Mouse (Mus musculus) hindbrain, embryonic 13.5 days (tissue): ENCODE results near the gene Ccdc3. TPM values are rescaled to one million over a fixed set of nuclear protein-coding genes. Genes with fewer than 3 reads are reported as not detected.
"Not testable (repeated sequence)": the region's sequence is repeated elsewhere in the genome, so short reads cannot be mapped to it uniquely, and the experiment has no call there.

Source experiments
- ATAC-seq: fragments of 200-750 bp; cut with Nextera tagmentation; 2 replicates; pipeline ENCODE4 v1.8.0; 2017; ENCODE audit warnings: moderate TSS enrichment; ENCODE audit not compliant: low FRiP score
- H3K27ac ChIP-seq: fragments of 300-500 bp; sonication (generic); 2 replicates; pipeline ENCODE4 v1.5.1; 2015; ENCODE audit warnings: inconsistent platforms, mild to moderate bottlenecking, moderate library complexity
- H3K27me3 ChIP-seq: fragments of 300-500 bp; sonication (generic); 2 replicates; pipeline ENCODE4 v1.6.1; 2015; ENCODE audit warnings: mild to moderate bottlenecking, inconsistent platforms
- H3K36me3 ChIP-seq: fragments of 300-500 bp; sonication (generic); 2 replicates; pipeline ENCODE4 v1.6.1; 2015; ENCODE audit warnings: mild to moderate bottlenecking, inconsistent platforms
- H3K4me1 ChIP-seq: fragments of 300-500 bp; sonication (generic); replicated peaks from 2 replicates; pipeline ENCODE4 v1.6.1; 2015; ENCODE audit warnings: inconsistent platforms
- H3K4me2 ChIP-seq: fragments of 300-500 bp; sonication (generic); 2 replicates; pipeline ENCODE4 v1.6.1; 2015; ENCODE audit warnings: inconsistent platforms, mild to moderate bottlenecking, moderate library complexity
- H3K4me3 ChIP-seq: fragments of 300-500 bp; sonication (generic); 2 replicates; pipeline ENCODE4 v1.5.1; 2015; ENCODE audit warnings: mild to moderate bottlenecking, inconsistent platforms
- H3K9ac ChIP-seq: fragments of 300-500 bp; sonication (generic); 2 replicates; pipeline ENCODE4 v1.6.1; 2015; ENCODE audit warnings: mild to moderate bottlenecking, inconsistent platforms
- H3K9me3 ChIP-seq: fragments of 300-500 bp; sonication (generic); 2 replicates; pipeline ENCODE4 v1.6.1; 2016; ENCODE audit warnings: inconsistent platforms
- WGBS: fragments of 180-500 bp; shearing (Covaris S2); methylation state at CpG from one replicate; pipeline ENCODE4 v1.1.7; 2015; 5-methylcytosine and 5-hydroxymethylcytosine counted together
- polyA plus RNA-seq: library from polyadenylated mRNA; unstranded; fragments of >200 nt; fragmentation: Nextera tagmentation; extraction: Ambion mirVana; gene quantifications from 2 replicates; pipeline ENCODE4 v1.2.1, GENCODE M21; 2015

Gene Ccdc3
- polyA plus RNA-seq, 1 experiment from 2014 or later, result 11.3 TPM

DNA sequence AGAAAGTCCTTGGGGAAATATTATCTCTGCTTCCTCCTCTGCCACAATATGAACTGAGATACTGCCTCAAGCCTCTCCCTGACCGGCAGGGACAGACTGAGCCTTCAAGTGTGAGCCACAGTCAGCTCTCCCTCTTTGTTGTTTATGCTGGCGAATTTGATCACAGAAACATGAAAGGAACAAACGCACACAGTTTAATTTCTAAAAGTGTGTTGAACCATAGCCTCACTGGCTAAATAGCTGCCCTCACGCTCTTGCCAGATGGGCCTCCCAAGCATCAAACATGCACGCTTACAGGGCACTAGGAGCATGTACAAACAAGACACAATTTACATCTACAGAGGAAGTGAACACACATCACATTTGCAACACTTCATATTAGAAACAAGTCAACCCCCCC lies 100.3 kb downstream of the Ccdc3 start:
- H3K9ac ChIP-seq, result no peak overlapping the region
- no peak for ATAC-seq
- no peak overlapping the region for H3K4me3 ChIP-seq
- H3K9me3 ChIP-seq, result no peaks in the 10 kb centered on the region
- no peaks in the 10 kb centered on the region for H3K36me3 ChIP-seq
- WGBS, result 88% methylated on average over 5 of the region's 5 CpGs
- H3K27ac ChIP-seq, result no peak overlapping the region
- no peaks in the 10 kb centered on the region for H3K27me3 ChIP-seq
- H3K4me2 ChIP-seq, result no peak overlapping the region
- H3K4me1 ChIP-seq, result peaks cover 16% of the 10 kb centered on the region

DNA sequence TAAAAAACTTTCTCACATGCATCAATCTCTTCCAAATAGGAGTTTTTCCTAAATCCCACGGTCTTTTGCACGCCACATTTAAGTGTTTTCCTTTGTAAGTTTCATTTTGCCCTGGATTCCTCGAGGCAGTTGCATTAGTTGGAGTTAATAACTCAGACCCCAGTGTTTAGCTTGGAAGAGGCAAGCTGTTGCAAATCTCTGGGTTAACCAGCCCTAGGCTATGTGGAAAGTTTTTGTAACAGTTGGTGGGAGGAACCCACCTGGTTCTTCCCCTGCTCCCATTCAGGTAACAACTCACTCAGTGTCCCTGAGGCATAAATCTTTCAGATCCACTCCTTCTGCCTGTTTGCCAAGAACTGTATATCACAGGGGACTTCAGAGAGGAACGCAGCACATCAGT lies 101.9 kb downstream of the Ccdc3 start:
- Histone ChIP-seq H3K4me2 (no peak overlapping the region), H3K9me3 (no peaks in the 10 kb centered on the region), H3K9ac (no peak overlapping the region), H3K27ac (no peak overlapping the region), H3K4me3 (no peak overlapping the region), H3K4me1 (peaks cover 16% of the 10 kb centered on the region), H3K27me3 (no peaks in the 10 kb centered on the region), H3K36me3 (no peaks in the 10 kb centered on the region)
- no peak for ATAC-seq
- 82% methylated on average over 4 of the region's 4 CpGs for WGBS

DNA sequence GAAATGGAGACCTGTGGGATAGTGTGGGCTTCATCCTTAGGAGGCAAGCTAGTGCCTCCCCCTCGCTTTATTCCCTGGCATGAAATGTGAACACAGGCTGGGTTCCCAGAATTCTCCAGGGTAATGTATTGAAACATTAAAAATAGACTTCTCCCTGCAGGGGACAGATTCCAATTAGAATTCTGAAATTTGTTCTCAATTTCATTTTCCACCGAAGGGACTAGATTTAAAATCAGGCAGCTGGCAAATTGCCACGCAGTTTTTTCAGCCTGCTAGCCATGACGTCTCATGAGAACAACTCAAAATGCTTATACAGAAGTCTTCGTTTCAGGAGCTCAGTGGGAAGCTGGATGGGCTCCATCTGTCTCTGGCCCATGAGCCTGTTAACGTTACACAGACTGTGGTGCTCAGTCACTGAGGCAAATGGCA lies 103.9 kb downstream of the Ccdc3 start:
- no peak overlapping the region for H3K4me3 ChIP-seq
- ATAC-seq, result 0 out of 2 replicates have a peak, but pooled peaks have one; percentile 66
- H3K4me2 ChIP-seq, result no peak overlapping the region
- WGBS, result 31% methylated on average over 6 of the region's 6 CpGs
- peaks cover 16% of the 10 kb centered on the region for H3K4me1 ChIP-seq
- H3K9ac ChIP-seq, result no peak overlapping the region
- no peaks in the 10 kb centered on the region for H3K36me3 ChIP-seq
- H3K9me3 ChIP-seq, result no peaks in the 10 kb centered on the region
- no peaks in the 10 kb centered on the region for H3K27me3 ChIP-seq
- H3K27ac ChIP-seq, result 0 out of 2 replicates have a peak overlapping the region, but pooled peaks have one; percentile 1

DNA sequence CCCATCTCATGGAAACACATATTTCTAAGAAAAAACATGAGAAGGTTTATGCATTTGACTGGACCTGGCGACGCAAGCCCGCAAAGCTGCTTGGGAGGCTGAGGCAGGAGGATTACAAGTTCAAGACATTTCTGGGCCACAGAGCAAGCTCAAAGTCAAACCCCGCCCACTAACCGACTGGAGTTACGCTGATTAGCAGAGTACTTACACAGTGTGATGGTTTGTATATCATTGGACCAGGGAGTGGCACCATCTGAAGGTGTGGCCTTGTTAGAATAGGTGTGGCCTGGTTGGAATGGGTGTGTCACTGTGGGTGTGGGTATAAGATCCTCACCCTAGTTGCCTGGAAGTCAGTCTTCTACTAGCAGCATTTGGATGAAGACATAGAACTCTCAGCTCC lies 111.6 kb downstream of the Ccdc3 start:
- not testable (repeated sequence) for H3K36me3 ChIP-seq, H3K4me2 ChIP-seq, ATAC-seq, H3K9ac ChIP-seq, H3K27me3 ChIP-seq, H3K4me3 ChIP-seq, H3K4me1 ChIP-seq, H3K9me3 ChIP-seq, H3K27ac ChIP-seq
- WGBS, result 95% methylated on average over 6 of the region's 6 CpGs

DNA sequence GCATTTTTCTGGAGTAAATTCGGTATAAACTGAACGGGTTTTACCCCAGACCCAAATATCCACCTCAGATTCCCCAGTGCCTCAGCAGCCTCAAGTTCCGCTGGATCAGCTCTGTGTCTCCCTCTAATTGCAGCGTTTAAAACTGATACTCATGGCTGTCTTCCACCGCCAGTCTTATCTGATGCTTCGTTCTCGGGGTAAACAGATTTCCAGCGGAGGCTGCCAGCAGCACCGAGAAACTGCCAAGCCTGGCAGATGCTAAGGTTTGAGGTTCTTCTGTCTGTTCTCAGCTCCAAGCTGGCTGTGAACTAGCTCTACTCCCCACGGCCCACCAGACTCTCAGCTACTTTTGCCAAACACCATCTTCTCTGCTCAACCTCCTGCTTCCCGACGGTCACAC lies 112.4 kb downstream of the Ccdc3 start:
- ATAC-seq, result no peak
- Histone ChIP-seq H3K27ac (no peak overlapping the region), H3K4me2 (no peak overlapping the region), H3K9me3 (no peaks in the 10 kb centered on the region), H3K9ac (no peak overlapping the region), H3K36me3 (no peaks in the 10 kb centered on the region), H3K4me3 (no peak overlapping the region), H3K4me1 (no peaks in the 10 kb centered on the region), H3K27me3 (no peaks in the 10 kb centered on the region)
- WGBS, result 82% methylated on average over 12 of the region's 12 CpGs

DNA sequence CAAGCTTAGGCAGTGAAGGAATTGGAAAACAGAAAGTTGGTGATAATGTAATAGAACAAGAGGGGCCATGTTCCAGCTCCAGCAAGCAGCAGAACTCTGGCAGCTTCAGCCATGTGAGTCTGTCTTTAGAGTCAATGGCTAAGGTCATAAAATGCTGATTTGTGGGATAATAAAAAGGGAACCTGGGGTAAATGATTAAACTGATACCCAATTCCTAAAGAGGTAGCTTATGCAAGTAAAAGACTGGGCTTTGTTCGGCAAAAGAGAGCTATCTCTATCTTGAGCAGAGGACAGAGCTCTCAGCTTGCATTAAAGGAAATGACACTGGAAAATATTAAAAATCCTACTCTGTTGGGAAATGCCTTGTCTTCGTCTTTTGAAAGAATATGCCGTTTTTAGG lies 120.7 kb downstream of the Ccdc3 start:
- 82% methylated on average over 3 of the region's 3 CpGs for WGBS
- H3K9me3 ChIP-seq, result 0 out of 2 replicates have a peak, but pooled peaks cover 5% of the 10 kb centered on the region
- no peak for ATAC-seq

DNA sequence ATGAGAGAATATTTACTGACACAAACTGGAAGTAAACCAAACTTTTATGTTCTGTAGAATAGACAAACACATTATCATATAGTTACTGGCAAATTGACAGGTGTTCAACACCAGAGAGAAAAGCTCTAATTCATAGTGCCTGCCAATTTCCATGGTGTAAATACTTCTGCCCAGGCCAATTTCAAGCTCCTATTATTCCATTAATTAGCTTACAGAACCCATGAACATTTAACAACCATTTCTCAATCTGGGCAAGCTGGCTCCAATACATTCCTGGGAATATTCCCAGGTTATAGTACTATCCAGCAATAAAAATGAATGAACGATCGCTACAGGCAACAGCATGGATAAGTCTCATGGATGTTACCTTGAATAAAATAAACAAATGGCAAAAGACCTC lies 124.7 kb downstream of the Ccdc3 start:
- no peaks in the 10 kb centered on the region for H3K27me3 ChIP-seq
- H3K9ac ChIP-seq, result no peak overlapping the region
- 0 out of 2 replicates have a peak, but pooled peaks cover 3% of the 10 kb centered on the region for H3K9me3 ChIP-seq
- no peak for ATAC-seq
- no peaks in the 10 kb centered on the region for H3K36me3 ChIP-seq
- no peaks in the 10 kb centered on the region for H3K4me1 ChIP-seq
- H3K4me3 ChIP-seq, result no peak overlapping the region
- WGBS, result 73% methylated on average over 2 of the region's 2 CpGs
- H3K27ac ChIP-seq, result no peak overlapping the region
- no peak overlapping the region for H3K4me2 ChIP-seq

More for the DNA sequence above, 120.7 kb downstream of the Ccdc3 start:
- Histone ChIP-seq H3K36me3 (no peaks in the 10 kb centered on the region), H3K27me3 (no peaks in the 10 kb centered on the region), H3K4me1 (no peaks in the 10 kb centered on the region), H3K9ac (no peak overlapping the region), H3K4me3 (no peak overlapping the region), H3K4me2 (no peak overlapping the region), H3K27ac (no peak overlapping the region)

DNA sequence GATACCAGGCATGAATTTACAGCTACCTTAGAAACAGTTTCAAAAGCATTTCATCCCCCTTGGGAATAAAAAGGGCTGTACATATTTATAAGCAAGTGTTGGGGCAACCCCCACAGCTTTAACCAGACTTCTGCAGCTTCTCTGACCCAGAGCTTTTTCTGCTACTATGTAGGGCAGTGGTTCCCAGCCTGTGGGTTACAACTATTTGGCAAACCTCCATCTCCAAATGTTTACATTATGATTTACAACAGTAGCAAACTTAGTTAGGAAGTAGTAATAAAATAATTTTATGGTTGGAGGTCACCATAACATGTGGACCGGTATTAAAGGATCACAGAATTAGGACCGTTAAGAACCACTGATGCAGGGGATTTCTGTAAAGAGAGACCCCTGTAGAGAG lies 130.4 kb downstream of the Ccdc3 start:
- no peak overlapping the region for H3K4me3 ChIP-seq
- H3K27me3 ChIP-seq, result no peaks in the 10 kb centered on the region
- ATAC-seq, result no peak
- H3K36me3 ChIP-seq, result no peaks in the 10 kb centered on the region
- H3K9ac ChIP-seq, result no peak overlapping the region
- H3K27ac ChIP-seq, result no peak overlapping the region
- WGBS, result 85% methylated on average over 2 of the region's 2 CpGs
- no peaks in the 10 kb centered on the region for H3K4me1 ChIP-seq
- H3K4me2 ChIP-seq, result no peak overlapping the region
- H3K9me3 ChIP-seq, result 0 out of 2 replicates have a peak, but pooled peaks cover 6% of the 10 kb centered on the region

Other genes starting within 250 kb of the Ccdc3 start
- 61.7 and 66.0 TPM in 2 replicates for gene Phyh, start 218.8 kb upstream of the Ccdc3 start, polyA plus RNA-seq
- gene Ucma, start 161.7 kb upstream of the Ccdc3 start, polyA plus RNA-seq, result 0.55 TPM in 1 of 2 replicates, not detected in the other
- 5.8 and 5.9 TPM in 2 replicates for gene Mcm10, start 125.0 kb upstream of the Ccdc3 start, polyA plus RNA-seq
- gene Optn, start 73.7 kb upstream of the Ccdc3 start, polyA plus RNA-seq, result 9.1 and 11.1 TPM in 2 replicates